Mouse (Mus musculus) hindbrain, embryonic 10.5 days (tissue): ENCODE data around the gene Ifit3b. TPM values are rescaled to one million over a fixed set of nuclear protein-coding genes. Genes with fewer than 3 reads are reported as not detected.

Experiments used
- DNase-seq: peaks from one replicate; pipeline ENCODE4 v3.0.0-alpha.2; 2017; ENCODE audit warnings: low spot score
- H3K27ac ChIP-seq: fragments of 300-500 bp; sonication (generic); 2 replicates; pipeline ENCODE4 v1.5.1; 2016; ENCODE audit warnings: mild to moderate bottlenecking, moderate library complexity
- H3K27me3 ChIP-seq: fragments of 300-500 bp; sonication (generic); 2 replicates; pipeline ENCODE4 v1.6.1; 2016; ENCODE audit warnings: mild to moderate bottlenecking; ENCODE audit not compliant: poor library complexity, insufficient read depth, severe bottlenecking
- H3K36me3 ChIP-seq: fragments of 300-500 bp; sonication (generic); 2 replicates; pipeline ENCODE4 v1.6.1; 2016; ENCODE audit warnings: mild to moderate bottlenecking, moderate library complexity
- H3K4me1 ChIP-seq: fragments of 300-500 bp; sonication (generic); replicated peaks from 2 replicates; pipeline ENCODE4 v1.6.1; 2016; ENCODE audit warnings: mild to moderate bottlenecking
- H3K4me3 ChIP-seq: fragments of 300-500 bp; sonication (generic); 2 replicates; pipeline ENCODE4 v1.5.1; 2016; ENCODE audit warnings: mild to moderate bottlenecking, moderate library complexity
- H3K9me3 ChIP-seq: fragments of 300-500 bp; sonication (generic); 2 replicates; pipeline ENCODE4 v1.6.1; 2016; ENCODE audit warnings: mild to moderate bottlenecking, moderate library complexity
- WGBS: fragments of 180-500 bp; shearing (Covaris S2); methylation state at CpG from one replicate; pipeline ENCODE4 v1.1.7; 2016; 5-methylcytosine and 5-hydroxymethylcytosine counted together
- polyA plus RNA-seq: library from polyadenylated mRNA; unstranded; fragments of >200 nt; fragmentation: Nextera tagmentation; extraction: Ambion mirVana; gene quantifications from 2 replicates; pipeline ENCODE4 v1.2.1, GENCODE M21; 2016

Gene Ifit3b
- polyA plus RNA-seq, 1 experiment from 2014 or later: not detected

DNA sequence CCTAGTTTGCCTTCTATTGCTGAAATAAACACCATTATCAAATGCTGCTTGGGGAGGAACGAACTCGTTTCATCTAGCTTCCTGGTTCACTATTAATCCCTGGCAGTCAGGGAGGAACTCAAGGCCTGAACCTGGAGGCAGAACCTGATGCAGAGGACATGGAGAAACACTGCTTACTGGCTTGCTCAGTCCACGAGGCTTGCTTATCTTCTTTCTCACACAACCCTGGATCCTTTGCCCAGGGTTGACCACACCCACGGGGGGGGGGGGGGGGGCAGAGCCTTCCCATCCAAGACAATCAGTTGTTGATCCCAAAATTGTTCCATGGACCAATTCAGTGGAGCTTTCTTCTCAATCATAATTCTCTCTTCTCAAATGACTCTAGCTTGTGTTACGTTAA is 55.0 kb downstream of the Ifit3b start:
- Histone ChIP-seq H3K36me3 (no peaks in the 10 kb centered on the region), H3K9me3 (no peaks in the 10 kb centered on the region), H3K4me3 (no peak overlapping the region), H3K27me3 (no peaks in the 10 kb centered on the region), H3K27ac (no peak overlapping the region), H3K4me1 (no peaks in the 10 kb centered on the region; the same call in 1 of the 2 replicates)
- DNase-seq: no peak
- WGBS: 55% methylated on average over 5 of the region's 5 CpGs

Other genes with a start within 250 kb of the Ifit3b start
- gene Ch25h, start 132.8 kb upstream of the Ifit3b start, polyA plus RNA-seq: 0.24 and 0.37 TPM in 2 replicates
- 21.9 and 23.2 TPM in 2 replicates for gene Lipa, start 80.5 kb upstream of the Ifit3b start, polyA plus RNA-seq
- 2.1 and 4.3 TPM in 2 replicates for gene Ifit2, start 57.3 kb upstream of the Ifit3b start, polyA plus RNA-seq
- 0.20 and 0.41 TPM in 2 replicates for gene Ifit3, start 24.4 kb upstream of the Ifit3b start, polyA plus RNA-seq
- not detected in 2 replicates for gene Ifit1bl1, start 6.0 kb upstream of the Ifit3b start, polyA plus RNA-seq
- 0.04 TPM in 1 of 2 replicates, not detected in the other for gene Ifit1bl2, start 32.8 kb downstream of the Ifit3b start, polyA plus RNA-seq
- gene Ifit1, start 32.9 kb downstream of the Ifit3b start, polyA plus RNA-seq: 0.16 TPM in 1 of 2 replicates, not detected in the other
- 0.75 and 1.4 TPM in 2 replicates for gene Slc16a12, start 139.3 kb downstream of the Ifit3b start, polyA plus RNA-seq